Mouse (Mus musculus): Measurements from ENCODE around the gene Msi2.

GRCm38 (mm10) chr11:88604635-88605034 is 113.7 kb downstream of the Msi2 start:
- TF ChIP-seq CTCF (IDR thresholded peaks at IDR 0.05; ENCODE audit: low read depth, low read length): no peak
- TF ChIP-seq TAL1 (conservative IDR thresholded peaks at IDR 0.05; ENCODE audit: low read depth, low read length): no peak
- no peak for TF ChIP-seq GATA1 (IDR thresholded peaks at IDR 0.05; ENCODE audit: borderline replicate concordance, low read length)
